Mouse (Mus musculus) forelimb bud, embryonic 11.5 days (tissue): ENCODE results near the gene Ephx1.
"Not testable (repeated sequence)": the region's sequence is repeated elsewhere in the genome, so short reads cannot be mapped to it uniquely, and the experiment has no call there.

Experiments used
- DNase-seq: peaks from one replicate; pipeline ENCODE4 v3.0.0-alpha.2; 2012; ENCODE audit warnings: low read depth, low spot score

Ephx1 gene

GRCm38 (mm10) chr1:180938781-180939180 lies 81.9 kb downstream of the Ephx1 start:
- not testable (repeated sequence) for DNase-seq

- not testable (repeated sequence) for DNase-seq
These were observed 83.1 kb downstream of the Ephx1 start for GRCm38 (mm10) chr1:180937631-180938030.

GRCm38 (mm10) chr1:180936610-180937398 lies 83.9 kb downstream of the Ephx1 start:
- DNase-seq, result not testable (repeated sequence)

GRCm38 (mm10) chr1:180934467-180935419 lies 86.0 kb downstream of the Ephx1 start, which contains the start of gene Lefty1:
TSS of gene Lefty1 (plus strand) at chr1:180935022.
- DNase-seq, result no peak

GRCm38 (mm10) chr1:180933659-180934058 lies 87.0 kb downstream of the Ephx1 start:
- no peak for DNase-seq

- no peak for DNase-seq
These were observed 89.6 kb downstream of the Ephx1 start for GRCm38 (mm10) chr1:180931106-180931505.

- DNase-seq, result no peak
These were observed 91.1 kb downstream of the Ephx1 start for GRCm38 (mm10) chr1:180929599-180929998.

GRCm38 (mm10) chr1:180926286-180926685 lies 94.4 kb downstream of the Ephx1 start:
- no peak for DNase-seq
